Mouse (Mus musculus) hindbrain, embryonic 14.5 days (tissue): ENCODE data around the gene Ly6g. TPM values are rescaled to one million over a fixed set of nuclear protein-coding genes. Genes with fewer than 3 reads are reported as not detected.
"Not testable (repeated sequence)": the region's sequence is repeated elsewhere in the genome, so short reads cannot be mapped to it uniquely, and the experiment has no call there.

Experiments
- ATAC-seq: fragments of 200-750 bp; cut with Nextera tagmentation; 2 replicates; pipeline ENCODE4 v1.8.0; 2017; ENCODE audit warnings: moderate number of reproducible peaks, mild to moderate bottlenecking, moderate TSS enrichment, moderate library complexity; ENCODE audit not compliant: low FRiP score
- DNase-seq: peaks from one replicate; pipeline ENCODE4 v3.0.0-alpha.2; 2015; ENCODE audit warnings: low spot score
- H3K27ac ChIP-seq: fragments of 300-500 bp; sonication (generic); 2 replicates; pipeline ENCODE4 v1.5.1; 2014; ENCODE audit warnings: mild to moderate bottlenecking, moderate library complexity
- H3K27me3 ChIP-seq: fragments of 300-500 bp; sonication (generic); 2 replicates; pipeline ENCODE4 v1.6.1; 2014; ENCODE audit warnings: mild to moderate bottlenecking, low read length, mixed read lengths; ENCODE audit not compliant: control insufficient read depth, insufficient read depth
- H3K36me3 ChIP-seq: fragments of 300-500 bp; sonication (generic); replicated peaks from 2 replicates; pipeline ENCODE4 v1.6.1; 2014; ENCODE audit not compliant: control insufficient read depth, insufficient read depth
- H3K4me1 ChIP-seq: fragments of 300-500 bp; sonication (generic); replicated peaks from 2 replicates; pipeline ENCODE4 v1.6.1; 2014; ENCODE audit warnings: antibody characterized with exemption, low read length, mixed read lengths; ENCODE audit not compliant: control insufficient read depth, insufficient read depth
- H3K4me2 ChIP-seq: fragments of 300-500 bp; sonication (generic); replicated peaks from 2 replicates; pipeline ENCODE4 v1.6.1; 2014; ENCODE audit warnings: mild to moderate bottlenecking, moderate library complexity
- H3K4me3 ChIP-seq: fragments of 300-500 bp; sonication (generic); replicated peaks from 2 replicates; pipeline ENCODE4 v1.5.1; 2014; ENCODE audit warnings: mild to moderate bottlenecking, low read length
- H3K9ac ChIP-seq: fragments of 300-500 bp; sonication (generic); 2 replicates; pipeline ENCODE4 v1.6.1; 2014
- H3K9me3 ChIP-seq: fragments of 300-500 bp; sonication (generic); 2 replicates; pipeline ENCODE4 v1.6.1; 2016; ENCODE audit warnings: low read length; ENCODE audit not compliant: control insufficient read depth
- WGBS: fragments of 180-500 bp; shearing (Covaris S2); extraction: QIAGEN DNeasy Blood & Tissue Kit; methylation state at CpG from one replicate; pipeline ENCODE4 v1.1.7; 2014; 5-methylcytosine and 5-hydroxymethylcytosine counted together
- polyA plus RNA-seq: library from polyadenylated mRNA; unstranded; fragments of >200 nt; fragmentation: Nextera tagmentation; extraction: Ambion mirVana; gene quantifications from 2 replicates; pipeline ENCODE4 v1.2.1, GENCODE M21; 2014

Gene Ly6g
- polyA plus RNA-seq = not detected in 2 replicates

GRCm38 (mm10) chr15:75154940-75155339 is at the start of gene Ly6g:
Gene Ly6g (plus strand): TSS chr15:75155240.
- Histone ChIP-seq H3K9ac (no peak within 1 kb of the TSS), H3K4me2 (no peak within 1 kb of the TSS), H3K36me3 (no peaks in the 10 kb centered on the region), H3K9me3 (0 out of 2 replicates have a peak, but pooled peaks cover 3% of the 10 kb centered on the region), H3K27me3 (no peaks in the 10 kb centered on the region), H3K4me3 (no peak within 1 kb of the TSS), H3K27ac (no peak within 1 kb of the TSS), H3K4me1 (no peaks in the 10 kb centered on the region)
- DNase-seq (no peak), ATAC-seq (no peak)
- 92% methylated on average over 1 of the region's 1 CpGs for WGBS

- H3K4me1 ChIP-seq, DNase-seq, H3K27me3 ChIP-seq, H3K9me3 ChIP-seq, H3K4me2 ChIP-seq, H3K36me3 ChIP-seq, H3K27ac ChIP-seq, H3K4me3 ChIP-seq, H3K9ac ChIP-seq, ATAC-seq: not testable (repeated sequence)
- WGBS = 79% methylated on average over 1 of the region's 5 CpGs
Measured at GRCm38 (mm10) chr15:75110424-75110823, 44.6 kb upstream of the Ly6g start.

- not testable (repeated sequence) for H3K27ac ChIP-seq, H3K4me3 ChIP-seq, H3K36me3 ChIP-seq, H3K9ac ChIP-seq, H3K4me1 ChIP-seq, DNase-seq, ATAC-seq, H3K4me2 ChIP-seq, H3K27me3 ChIP-seq, H3K9me3 ChIP-seq
- WGBS = no CpG with 5 or more reads among the region's 1 CpGs
Measured at GRCm38 (mm10) chr15:75111861-75112630, 43.0 kb upstream of the Ly6g start, which contains the start of gene Ly6c2. Gene Ly6c2 (minus strand): TSS chr15:75111970.

- 94% methylated on average over 2 of the region's 2 CpGs for WGBS
Measured at GRCm38 (mm10) chr15:75116525-75116924, 38.5 kb upstream of the Ly6g start.

GRCm38 (mm10) chr15:75117481-75117880 is 37.6 kb upstream of the Ly6g start:
- DNase-seq, H3K9me3 ChIP-seq, H3K4me2 ChIP-seq, H3K4me1 ChIP-seq, H3K4me3 ChIP-seq, H3K36me3 ChIP-seq, H3K27me3 ChIP-seq, ATAC-seq, H3K9ac ChIP-seq, H3K27ac ChIP-seq: not testable (repeated sequence)
- WGBS = 92% methylated on average over 5 of the region's 5 CpGs

More at GRCm38 (mm10) chr15:75116525-75116924, 38.5 kb upstream of the Ly6g start:
- no peak for ATAC-seq
- Histone ChIP-seq H3K27me3 (no peaks in the 10 kb centered on the region), H3K4me3 (no peak overlapping the region), H3K9me3 (no peaks in the 10 kb centered on the region), H3K9ac (no peak overlapping the region), H3K27ac (no peak overlapping the region), H3K36me3 (no peaks in the 10 kb centered on the region), H3K4me2 (no peak overlapping the region), H3K4me1 (no peaks in the 10 kb centered on the region)
- DNase-seq = no peak

GRCm38 (mm10) chr15:75118742-75119141 is 36.3 kb upstream of the Ly6g start:
- not testable (repeated sequence) for H3K4me3 ChIP-seq, H3K9ac ChIP-seq, H3K9me3 ChIP-seq, H3K27ac ChIP-seq, H3K4me2 ChIP-seq, ATAC-seq, H3K36me3 ChIP-seq, H3K27me3 ChIP-seq, H3K4me1 ChIP-seq
- WGBS = 13% methylated on average over 5 of the region's 7 CpGs
- peak; percentile 44 for DNase-seq

- WGBS = 12% methylated on average over 2 of the region's 2 CpGs
- Histone ChIP-seq H3K4me1 (no peaks in the 10 kb centered on the region), H3K4me3 (no peak overlapping the region), H3K4me2 (no peak overlapping the region), H3K27ac (no peak overlapping the region), H3K27me3 (no peaks in the 10 kb centered on the region), H3K9me3 (no peaks in the 10 kb centered on the region), H3K9ac (no peak overlapping the region), H3K36me3 (no peaks in the 10 kb centered on the region)
- ATAC-seq (no peak), DNase-seq (no peak)
Measured at GRCm38 (mm10) chr15:75120066-75120465, 35.0 kb upstream of the Ly6g start.

- not testable (repeated sequence) for H3K4me2 ChIP-seq, H3K4me3 ChIP-seq, H3K9ac ChIP-seq, H3K27me3 ChIP-seq, H3K9me3 ChIP-seq, H3K36me3 ChIP-seq, H3K27ac ChIP-seq, ATAC-seq, DNase-seq, H3K4me1 ChIP-seq
- 92% methylated on average over 2 of the region's 2 CpGs for WGBS
Measured at GRCm38 (mm10) chr15:75132346-75132745, 22.7 kb upstream of the Ly6g start.

GRCm38 (mm10) chr15:75135090-75135783 is 19.8 kb upstream of the Ly6g start:
- H3K27ac ChIP-seq, H3K27me3 ChIP-seq, H3K4me1 ChIP-seq, H3K9me3 ChIP-seq, H3K4me2 ChIP-seq, DNase-seq, ATAC-seq, H3K36me3 ChIP-seq, H3K4me3 ChIP-seq, H3K9ac ChIP-seq: not testable (repeated sequence)
- 87% methylated on average over 2 of the region's 2 CpGs for WGBS
